Mouse (Mus musculus) intestine, embryonic 15.5 days (tissue): Measurements from ENCODE around the gene Fcgrt. TPM values are rescaled to one million over a fixed set of nuclear protein-coding genes. Genes with fewer than 3 reads are reported as not detected.
"Not testable (repeated sequence)": the region's sequence is repeated elsewhere in the genome, so short reads cannot be mapped to it uniquely, and the experiment has no call there.

Experiments
- ATAC-seq: fragments of 200-750 bp; cut with Nextera tagmentation; 2 replicates; pipeline ENCODE4 v1.8.0; 2017; ENCODE audit warnings: moderate TSS enrichment, moderate library complexity
- H3K27ac ChIP-seq: fragments of 300-500 bp; sonication (generic); 2 replicates; pipeline ENCODE4 v1.5.1; 2015; ENCODE audit warnings: mild to moderate bottlenecking, inconsistent platforms
- H3K27me3 ChIP-seq: fragments of 300-500 bp; sonication (generic); replicated peaks from 2 replicates; pipeline ENCODE4 v1.6.1; 2015; ENCODE audit warnings: inconsistent platforms
- H3K36me3 ChIP-seq: fragments of 300-500 bp; sonication (generic); 2 replicates; pipeline ENCODE4 v1.6.1; 2015; ENCODE audit warnings: inconsistent platforms
- H3K4me1 ChIP-seq: fragments of 300-500 bp; sonication (generic); replicated peaks from 2 replicates; pipeline ENCODE4 v1.6.1; 2015; ENCODE audit warnings: inconsistent platforms
- H3K4me2 ChIP-seq: fragments of 300-500 bp; sonication (generic); replicated peaks from 2 replicates; pipeline ENCODE4 v1.6.1; 2015; ENCODE audit warnings: mild to moderate bottlenecking, inconsistent platforms
- H3K4me3 ChIP-seq: fragments of 300-500 bp; sonication (generic); replicated peaks from 2 replicates; pipeline ENCODE4 v1.5.1; 2015; ENCODE audit warnings: inconsistent platforms
- H3K9ac ChIP-seq: fragments of 300-500 bp; sonication (generic); 2 replicates; pipeline ENCODE4 v1.6.1; 2015; ENCODE audit warnings: inconsistent platforms
- H3K9me3 ChIP-seq: fragments of 300-500 bp; sonication (generic); 2 replicates; pipeline ENCODE4 v1.6.1; 2016; ENCODE audit warnings: inconsistent platforms
- WGBS: fragments of 180-500 bp; shearing (Covaris S2); methylation state at CpG from one replicate; pipeline ENCODE4 v1.1.7; 2015; 5-methylcytosine and 5-hydroxymethylcytosine counted together
- polyA plus RNA-seq: library from polyadenylated mRNA; unstranded; fragments of >200 nt; fragmentation: Nextera tagmentation; extraction: Ambion mirVana; gene quantifications from 2 replicates; pipeline ENCODE4 v1.2.1, GENCODE M21; 2015

Fcgrt gene
- polyA plus RNA-seq, 1 experiment from 2014 or later: 153 TPM

DNA sequence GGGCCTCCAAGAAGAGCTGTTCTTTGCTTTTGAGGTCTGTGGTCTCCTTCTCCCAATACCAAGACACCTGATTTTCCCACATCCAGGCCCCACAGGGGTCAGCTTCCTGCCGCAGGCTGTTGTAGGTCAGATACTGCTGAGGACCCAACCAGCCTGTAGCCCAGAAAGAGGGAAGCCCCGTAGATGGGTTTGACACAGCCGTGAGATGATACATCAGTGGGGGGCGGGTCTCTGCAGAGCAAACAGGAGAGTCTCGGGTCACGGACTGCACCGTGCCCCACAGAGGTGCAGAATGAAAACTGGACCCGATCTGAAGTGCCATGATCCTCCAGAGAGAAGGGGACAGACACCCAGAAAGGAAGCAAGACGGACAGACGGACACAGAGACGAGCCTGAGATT lies 1.2 kb downstream of the Fcgrt start:
- Histone ChIP-seq H3K4me1 (peaks cover 33% of the 10 kb centered on the region), H3K27me3 (no peaks in the 10 kb centered on the region), H3K9me3 (no peaks in the 10 kb centered on the region), H3K36me3 (no peaks in the 10 kb centered on the region), H3K4me3 (peak overlapping the region; percentile 44), H3K4me2 (peak overlapping the region; percentile 75), H3K9ac (no peak overlapping the region), H3K27ac (no peak overlapping the region; the same call in 1 of the 2 replicates)
- WGBS: 66% methylated on average over 11 of the region's 11 CpGs
- ATAC-seq: no peak

DNA sequence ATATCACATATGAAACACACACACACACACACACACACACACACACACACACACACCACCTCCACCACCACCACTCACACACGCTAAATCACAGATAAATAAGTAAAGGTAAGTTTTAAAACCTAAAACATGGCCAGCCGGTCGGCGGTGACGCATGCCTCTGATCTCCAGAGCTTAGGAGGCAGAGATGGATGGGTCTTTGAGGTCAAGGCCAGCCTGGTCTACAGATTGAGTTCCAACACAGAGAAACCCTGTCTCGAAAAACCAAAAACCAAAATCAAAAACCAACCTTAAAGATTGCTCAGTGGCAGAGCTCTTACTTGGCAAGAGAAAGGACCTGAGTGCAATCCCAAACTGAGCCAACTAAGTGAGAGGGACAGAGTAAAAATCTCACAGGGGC lies 3.6 kb downstream of the Fcgrt start:
- Histone ChIP-seq H3K4me3 (no peak overlapping the region), H3K9ac (no peak overlapping the region), H3K4me1 (peaks cover 27% of the 10 kb centered on the region), H3K27ac (no peak overlapping the region), H3K36me3 (no peaks in the 10 kb centered on the region), H3K4me2 (no peak overlapping the region), H3K9me3 (no peaks in the 10 kb centered on the region), H3K27me3 (no peaks in the 10 kb centered on the region)
- no peak for ATAC-seq
- 89% methylated on average over 6 of the region's 6 CpGs for WGBS

DNA sequence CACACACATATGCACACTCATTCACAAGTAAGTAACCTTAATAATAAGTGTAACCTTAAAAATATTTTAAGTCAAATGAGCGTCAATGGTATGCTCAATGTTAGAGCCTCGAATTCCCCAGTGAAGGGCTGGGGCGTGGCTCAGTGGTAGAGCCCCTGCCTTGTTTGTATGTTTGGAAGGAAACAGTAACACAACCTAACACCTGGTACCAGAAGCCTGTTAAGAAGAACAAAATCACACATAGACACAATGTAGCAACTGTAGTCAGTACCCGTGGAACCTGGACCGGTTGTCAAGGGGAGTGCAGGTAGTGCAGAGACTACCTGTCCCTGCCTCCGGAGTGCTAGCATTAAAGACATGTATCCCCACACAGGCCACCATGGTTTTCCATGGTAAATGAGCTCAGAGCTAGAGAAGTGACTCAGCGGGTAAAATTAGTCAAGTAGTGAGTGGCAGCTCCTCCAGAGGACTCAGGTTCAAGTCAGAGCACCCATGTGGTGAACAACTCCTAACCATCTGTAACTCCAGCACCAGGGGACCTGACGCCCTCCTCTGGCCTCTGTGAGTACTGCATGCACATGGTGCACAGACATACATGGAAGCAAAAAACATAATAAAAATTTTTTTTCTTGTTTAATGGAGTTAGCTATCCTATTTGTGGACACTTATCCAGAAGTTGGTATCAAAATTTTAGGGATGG lies 5.0 kb downstream of the Fcgrt start:
- Histone ChIP-seq H3K9ac (no peak overlapping the region), H3K27me3 (no peaks in the 10 kb centered on the region), H3K4me3 (no peak overlapping the region), H3K4me2 (no peak overlapping the region), H3K9me3 (no peaks in the 10 kb centered on the region), H3K4me1 (peaks cover 20% of the 10 kb centered on the region), H3K36me3 (no peaks in the 10 kb centered on the region), H3K27ac (no peak overlapping the region)
- WGBS: 89% methylated on average over 8 of the region's 8 CpGs
- ATAC-seq: no peak

DNA sequence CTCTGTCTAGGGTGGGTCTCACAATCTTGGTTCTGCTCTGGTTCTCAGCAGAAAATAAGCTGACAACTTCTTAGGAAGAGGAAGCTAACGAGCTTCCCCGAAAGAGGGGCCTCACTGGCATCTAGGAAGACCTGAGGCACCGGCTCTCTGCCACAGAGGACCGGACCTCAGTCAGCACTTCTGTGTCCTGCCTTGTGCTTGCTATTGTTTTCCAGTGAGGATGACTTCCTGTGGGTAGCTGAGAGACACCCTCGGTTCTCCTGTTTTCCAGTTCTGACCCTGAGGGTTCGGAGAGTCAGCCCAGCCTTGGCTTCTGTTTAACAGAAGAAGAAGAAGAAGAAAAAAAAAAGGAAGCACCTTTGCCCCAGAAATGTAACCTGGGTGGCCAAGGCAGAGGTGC lies 6.2 kb downstream of the Fcgrt start:
- ATAC-seq: no peak
- 0 out of 2 replicates have a peak overlapping the region, but pooled peaks have one; percentile 17 for H3K27ac ChIP-seq
- no peaks in the 10 kb centered on the region for H3K27me3 ChIP-seq
- H3K9ac ChIP-seq: no peak overlapping the region
- H3K4me3 ChIP-seq: no peak overlapping the region
- H3K9me3 ChIP-seq: no peaks in the 10 kb centered on the region
- H3K4me1 ChIP-seq: peaks cover 16% of the 10 kb centered on the region
- no peaks in the 10 kb centered on the region for H3K36me3 ChIP-seq
- 53% methylated on average over 6 of the region's 6 CpGs for WGBS
- H3K4me2 ChIP-seq: no peak overlapping the region

DNA sequence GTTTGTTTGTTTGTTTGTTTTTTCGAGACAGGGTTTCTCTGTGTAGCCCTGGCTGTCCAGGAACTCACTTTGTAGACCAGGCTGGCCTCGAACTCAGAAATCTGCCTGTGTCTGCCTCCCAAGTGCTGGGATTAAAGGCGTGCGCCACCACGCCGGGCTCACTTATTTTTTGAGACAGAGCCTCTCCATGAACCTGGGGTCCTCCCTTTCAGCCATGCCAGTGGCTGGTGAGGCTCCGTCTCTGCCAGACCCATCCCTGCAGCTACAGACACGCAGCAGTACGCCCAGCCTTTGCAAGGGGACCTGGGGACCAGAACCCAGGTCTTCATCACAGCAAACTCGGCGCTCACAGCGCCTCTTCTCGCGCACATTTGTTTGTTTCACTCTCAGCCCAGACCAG lies 7.7 kb downstream of the Fcgrt start:
- 92% methylated on average over 14 of the region's 14 CpGs for WGBS
- H3K4me2 ChIP-seq, ATAC-seq, H3K9ac ChIP-seq, H3K36me3 ChIP-seq, H3K9me3 ChIP-seq, H3K4me3 ChIP-seq, H3K27me3 ChIP-seq, H3K27ac ChIP-seq: not testable (repeated sequence)
- peaks cover 11% of the 10 kb centered on the region for H3K4me1 ChIP-seq

DNA sequence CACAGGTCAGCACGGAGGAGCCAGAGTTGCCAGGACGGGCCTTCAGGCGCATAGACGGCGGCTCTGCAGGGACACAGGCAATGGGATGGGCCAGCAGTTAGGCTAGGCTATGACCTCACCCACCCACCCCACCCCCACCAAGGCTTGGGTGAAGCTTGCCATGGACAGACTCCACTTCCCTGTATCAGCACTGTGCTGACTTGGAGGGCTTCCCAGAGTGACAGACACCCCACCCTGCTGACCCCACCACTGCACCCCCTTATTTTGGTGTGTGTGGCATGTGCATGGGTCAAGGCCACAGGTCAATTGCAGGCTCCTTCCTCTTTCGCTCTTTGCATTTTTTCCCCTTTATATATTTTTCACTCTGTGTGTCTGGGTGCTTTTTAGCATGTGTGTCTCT lies 8.3 kb downstream of the Fcgrt start:
- Histone ChIP-seq H3K9me3 (no peaks in the 10 kb centered on the region), H3K27ac (no peak overlapping the region), H3K4me3 (no peak overlapping the region), H3K36me3 (no peaks in the 10 kb centered on the region), H3K9ac (no peak overlapping the region), H3K4me2 (no peak overlapping the region), H3K27me3 (no peaks in the 10 kb centered on the region), H3K4me1 (peaks cover 14% of the 10 kb centered on the region)
- no peak for ATAC-seq
- WGBS: 80% methylated on average over 6 of the region's 6 CpGs

DNA sequence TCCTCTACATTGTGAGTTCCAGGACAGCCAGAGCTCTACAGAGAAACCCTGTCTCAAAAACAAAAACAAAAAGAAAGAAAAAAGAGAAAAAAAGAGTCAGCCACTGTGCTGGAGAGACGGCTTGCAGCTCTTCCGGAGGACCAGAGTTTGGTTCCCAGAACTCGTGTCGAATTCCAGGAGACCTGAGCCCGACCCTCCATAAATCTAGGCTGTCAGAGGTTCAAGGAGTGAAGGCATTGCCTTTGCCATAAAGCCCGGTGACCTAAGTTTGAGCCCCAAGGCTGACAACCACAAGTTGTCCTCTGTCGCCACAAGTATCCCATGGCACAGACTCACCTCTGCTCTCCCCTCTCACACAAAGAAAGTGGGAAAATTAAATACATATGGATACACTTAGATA lies 9.5 kb downstream of the Fcgrt start:
- H3K36me3 ChIP-seq: no peaks in the 10 kb centered on the region
- H3K4me1 ChIP-seq: peaks cover 17% of the 10 kb centered on the region
- no peaks in the 10 kb centered on the region for H3K9me3 ChIP-seq
- H3K9ac ChIP-seq: no peak overlapping the region
- H3K4me2 ChIP-seq: no peak overlapping the region
- 32% methylated on average over 7 of the region's 7 CpGs for WGBS
- H3K27ac ChIP-seq: no peak overlapping the region
- no peak for ATAC-seq
- H3K27me3 ChIP-seq: no peaks in the 10 kb centered on the region
- H3K4me3 ChIP-seq: no peak overlapping the region

DNA sequence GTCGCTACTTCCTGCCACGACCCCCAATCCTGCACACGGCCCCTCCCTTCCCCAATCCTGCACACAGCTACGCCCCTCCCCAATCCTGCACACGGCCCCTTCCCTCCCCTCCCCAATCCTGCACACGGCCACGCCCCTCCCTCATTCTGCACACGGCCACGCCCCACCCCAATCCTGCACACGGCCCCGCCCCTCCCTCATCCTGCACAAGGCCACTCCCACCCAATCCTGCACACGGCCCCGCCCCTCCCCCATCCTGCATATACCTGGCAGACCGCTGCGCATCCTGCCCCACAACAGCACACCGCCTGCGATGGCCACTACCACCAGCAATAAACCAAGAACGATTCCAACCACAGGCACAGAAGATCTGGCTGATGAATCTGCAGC lies 10.1 kb downstream of the Fcgrt start:
- H3K9ac ChIP-seq: no peak overlapping the region
- no peaks in the 10 kb centered on the region for H3K27me3 ChIP-seq
- ATAC-seq: no peak
- no peaks in the 10 kb centered on the region for H3K9me3 ChIP-seq
- H3K4me2 ChIP-seq: peak overlapping the region; percentile 19; the same call in 1 of the 2 replicates
- H3K4me1 ChIP-seq: peaks cover 17% of the 10 kb centered on the region
- peaks cover 1% of the 10 kb centered on the region; the same call in 1 of the 2 replicates for H3K36me3 ChIP-seq
- 38% methylated on average over 15 of the region's 18 CpGs for WGBS
- no peak overlapping the region for H3K4me3 ChIP-seq
- peak overlapping the region; percentile 83; the same call in 1 of the 2 replicates for H3K27ac ChIP-seq

DNA sequence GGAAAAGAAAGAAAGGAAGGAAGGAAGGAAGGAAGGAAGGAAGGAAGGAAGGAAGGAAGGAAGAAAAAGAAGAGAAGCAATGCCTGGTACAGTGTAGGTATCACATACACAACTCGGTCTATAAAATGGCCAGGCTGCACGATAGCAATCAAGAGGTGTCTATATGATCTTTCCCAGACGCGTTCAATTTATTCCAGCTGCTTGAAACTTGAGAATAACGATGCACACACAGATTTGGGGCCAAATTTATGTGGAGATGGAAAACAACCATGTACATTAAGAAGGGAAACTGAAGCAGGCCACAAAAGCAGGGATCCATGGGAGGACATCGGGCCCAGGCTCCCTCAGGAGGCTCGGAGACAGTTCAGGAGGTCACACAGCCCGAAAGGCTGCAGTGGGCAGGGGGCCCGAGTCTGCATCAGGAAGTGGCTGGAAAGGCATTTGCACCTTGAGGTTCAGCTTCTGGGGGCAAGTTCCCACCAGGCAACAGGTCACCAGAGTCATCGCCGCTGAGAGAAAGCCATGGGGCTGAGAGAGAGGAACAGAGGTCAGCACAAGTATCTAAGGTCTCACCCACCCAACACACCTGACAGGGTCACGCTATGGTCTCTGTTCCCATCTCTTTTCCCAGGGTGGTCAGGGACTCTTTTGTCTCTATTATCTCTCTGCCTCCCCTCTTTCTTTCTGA lies 10.7 kb downstream of the Fcgrt start:
- H3K4me3 ChIP-seq: no peak overlapping the region
- peak overlapping the region; percentile 83 for H3K27ac ChIP-seq
- 48% methylated on average over 12 of the region's 12 CpGs for WGBS
- H3K36me3 ChIP-seq: peaks cover 6% of the 10 kb centered on the region; the same call in 1 of the 2 replicates
- peak overlapping the region; percentile 19; the same call in 1 of the 2 replicates for H3K4me2 ChIP-seq
- H3K4me1 ChIP-seq: peaks cover 17% of the 10 kb centered on the region
- no peaks in the 10 kb centered on the region for H3K27me3 ChIP-seq
- no peak overlapping the region for H3K9ac ChIP-seq
- no peak for ATAC-seq
- no peaks in the 10 kb centered on the region for H3K9me3 ChIP-seq

DNA sequence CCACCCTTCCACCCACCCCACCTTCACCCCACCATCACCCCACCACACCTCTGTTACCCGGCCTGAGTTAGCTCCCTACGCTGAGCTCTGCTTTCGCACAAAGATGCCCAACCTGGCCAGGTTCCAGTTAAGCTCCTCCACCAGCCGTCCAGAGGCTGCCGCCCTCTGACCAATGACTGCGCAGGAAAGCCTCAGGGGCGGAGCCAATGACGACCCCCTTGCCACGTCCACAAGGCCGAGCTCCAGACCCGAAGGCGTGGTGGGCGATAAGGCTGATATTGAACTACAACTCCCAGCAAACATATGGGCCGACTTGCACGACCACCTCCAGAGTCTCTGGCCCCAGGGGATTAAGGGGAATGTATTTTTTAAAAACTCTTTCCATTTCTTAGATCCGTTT lies 11.6 kb downstream of the Fcgrt start, which contains the start of gene Rcn3:
Gene Rcn3, minus strand, starts transcription at position 174 of the 400 bp plus-strand sequence.
- peak within 1 kb of the TSS; percentile 61 for H3K4me2 ChIP-seq
- peaks cover 17% of the 10 kb centered on the region for H3K4me1 ChIP-seq
- WGBS: under 1% methylated on average over 16 of the region's 16 CpGs
- H3K9ac ChIP-seq: peak within 1 kb of the TSS; percentile 64
- no peaks in the 10 kb centered on the region for H3K27me3 ChIP-seq
- peaks cover 11% of the 10 kb centered on the region for H3K36me3 ChIP-seq
- no peaks in the 10 kb centered on the region for H3K9me3 ChIP-seq
- peak within 1 kb of the TSS; percentile 83 for H3K27ac ChIP-seq
- peak; percentile 91 for ATAC-seq
- H3K4me3 ChIP-seq: peak within 1 kb of the TSS; percentile 50

DNA sequence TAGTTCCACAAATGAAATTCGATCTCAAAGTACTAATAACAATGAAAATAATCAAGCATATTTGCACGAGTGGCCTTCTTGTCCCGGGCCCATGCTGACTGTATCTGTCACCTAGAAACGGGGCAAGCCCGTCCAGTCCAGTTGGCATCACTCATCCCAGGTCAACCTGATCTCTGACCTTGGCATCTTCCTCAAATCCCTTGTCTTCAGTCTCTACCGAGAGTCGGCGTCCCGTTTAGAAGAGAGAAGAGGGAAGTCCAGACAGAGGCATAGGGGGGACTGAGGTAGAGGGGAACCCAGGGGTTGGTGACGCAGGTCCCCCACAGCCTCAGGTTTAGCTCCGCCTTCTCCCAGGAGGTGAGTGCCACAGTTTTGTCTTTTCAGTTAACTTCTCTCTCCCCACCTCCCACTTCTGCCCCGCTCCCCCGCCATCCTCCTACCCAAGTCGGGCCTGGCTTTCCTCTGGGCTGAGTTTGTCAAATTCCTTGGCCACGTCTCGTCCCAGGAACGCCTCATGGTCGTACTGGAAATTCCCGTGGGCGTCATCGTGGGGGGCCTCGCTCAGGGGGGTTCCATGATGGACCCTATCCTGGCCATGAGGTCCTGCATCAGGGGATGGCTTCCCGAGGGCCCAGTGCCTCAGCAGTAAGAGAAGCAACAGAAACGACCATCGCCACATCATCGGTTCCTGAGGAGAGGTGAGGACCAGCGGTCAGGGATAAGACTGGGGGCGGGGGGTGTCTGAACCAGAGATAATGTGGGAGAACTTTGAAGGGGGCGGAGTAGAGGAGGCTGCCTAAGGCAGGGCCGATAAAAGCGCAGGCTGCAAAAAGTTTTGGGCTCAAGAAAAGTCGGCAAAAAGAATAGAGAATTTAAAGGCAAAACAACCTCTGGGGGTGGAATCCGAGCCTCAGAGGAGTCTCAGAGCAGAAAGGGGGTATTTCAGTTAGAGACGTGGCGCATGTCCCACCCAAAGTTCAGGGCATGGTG lies 12.4 kb downstream of the Fcgrt start:
- H3K4me3 ChIP-seq: peak overlapping the region; percentile 50
- peak; percentile 56 for ATAC-seq
- 13% methylated on average over 35 of the region's 35 CpGs for WGBS
- H3K4me2 ChIP-seq: peak overlapping the region; percentile 61
- peak overlapping the region; percentile 82 for H3K27ac ChIP-seq
- H3K27me3 ChIP-seq: no peaks in the 10 kb centered on the region
- H3K4me1 ChIP-seq: peaks cover 17% of the 10 kb centered on the region
- H3K9ac ChIP-seq: peak overlapping the region; percentile 64
- H3K36me3 ChIP-seq: peaks cover 18% of the 10 kb centered on the region
- no peaks in the 10 kb centered on the region for H3K9me3 ChIP-seq
